ENCODE assay signal across 21 mouse cellular contexts in the genomic region with DNA sequence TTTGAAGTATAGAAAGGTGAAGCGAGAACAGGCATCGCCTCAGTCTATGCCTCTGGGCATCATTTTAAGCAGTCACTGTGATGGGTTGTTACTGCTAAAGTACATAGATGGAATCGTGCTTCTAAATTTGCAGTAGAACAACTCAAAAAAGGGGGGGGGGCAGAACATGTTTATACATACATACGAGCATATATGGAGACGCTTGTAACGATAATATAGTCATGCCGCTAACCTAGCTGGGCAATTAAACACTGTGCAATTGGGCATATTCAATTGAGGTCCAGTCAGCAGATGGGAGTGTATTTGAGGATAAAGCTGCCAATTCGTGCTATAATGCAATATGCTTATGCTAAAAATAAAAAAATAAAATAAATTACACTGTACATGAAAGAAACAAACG.
A peak's percentile ranks its signal among the peaks of the same experiment; 100 is the strongest.
DNase-seq lines count a peak whose midpoint lies in the region; ATAC-seq lines count a peak whose summit lies in the region.
"Had no signal": no experiment of that assay in that cellular context is flagged by ENCODE, and none has a peak within 500 bp of the region (broad histone marks: within the 10 kb centered on the region; RNA-seq: fewer than 3 reads in every experiment).

No protein-coding gene starts in this region.

- H3K27ac ChIP-seq in forebrain, embryonic 14.5 days (ENCODE audit: low read depth, low read length) = peak overlapping the region; percentile 41; the same call in 1 of the 2 replicates
- H3K27ac ChIP-seq in forebrain, embryonic 12.5 days = no peak overlapping the region
- peak overlapping the region; percentile 55; the same call in 1 of the 2 replicates for H3K27ac ChIP-seq in midbrain, embryonic 10.5 days (replicated peaks)
- no peak overlapping the region for H3K27ac ChIP-seq in midbrain, embryonic 11.5 days (ENCODE audit: low read depth, low read length)
- 0 out of 2 replicates have a peak overlapping the region, but pooled peaks have one; percentile 38 for H3K27ac ChIP-seq in hindbrain, embryonic 15.5 days (replicated peaks)
- peak overlapping the region; percentile 59 for H3K27ac ChIP-seq in midbrain, embryonic 16.5 days (ENCODE audit: low read length)
- H3K27ac ChIP-seq: macrophage; stomach, postnatal 0 days had no signal

- 86% methylated on average over 9 of the region's 9 CpGs for WGBS in forebrain, embryonic 14.5 days
- whole genome bisulfite sequencing in forebrain, embryonic 12.5 days = 85% methylated on average over 9 of the region's 9 CpGs
- WGBS in midbrain, embryonic 10.5 days = 93% methylated on average over 9 of the region's 9 CpGs
- 90% methylated on average over 9 of the region's 9 CpGs for WGBS in midbrain, embryonic 11.5 days
- 79% methylated on average over 9 of the region's 9 CpGs for WGBS in hindbrain, embryonic 15.5 days
- WGBS in midbrain, embryonic 16.5 days = 46% methylated on average over 9 of the region's 9 CpGs

- H3K36me3 ChIP-seq in forebrain, embryonic 14.5 days (ENCODE audit: control insufficient read depth, insufficient read depth, low read length) = no peaks in the 10 kb centered on the region
- no peaks in the 10 kb centered on the region for H3K36me3 ChIP-seq in forebrain, embryonic 12.5 days (replicated peaks)
- no peaks in the 10 kb centered on the region for H3K36me3 ChIP-seq in midbrain, embryonic 10.5 days
- no peaks in the 10 kb centered on the region for H3K36me3 ChIP-seq in midbrain, embryonic 11.5 days (ENCODE audit: control insufficient read depth, insufficient read depth, low read length)
- no peaks in the 10 kb centered on the region for H3K36me3 ChIP-seq in hindbrain, embryonic 15.5 days
- no peaks in the 10 kb centered on the region for H3K36me3 ChIP-seq in midbrain, embryonic 16.5 days (ENCODE audit: control insufficient read depth, insufficient read depth, low read length)
- H3K36me3 ChIP-seq: G1E had no signal

- peak; percentile 25; the same call in 1 of the 2 replicates for ATAC-seq in forebrain, embryonic 14.5 days
- no peak for ATAC-seq in forebrain, embryonic 12.5 days (ENCODE audit: low FRiP score)
- no peak for ATAC-seq in midbrain, embryonic 11.5 days (ENCODE audit: low FRiP score)
- ATAC-seq in hindbrain, embryonic 15.5 days (ENCODE audit: low FRiP score, low read depth) = no peak
- ATAC-seq in midbrain, embryonic 16.5 days = peak; percentile 20; the same call in 1 of the 2 replicates
- ATAC-seq: lung, postnatal 0 days had no signal

- intact Hi-C loops in gastrocnemius, postnatal 36 days (cut with DNase I) = no loop called here

- peak; percentile 16 for DNase-seq in forebrain, embryonic 14.5 days (ENCODE audit: low spot score)
- no peak for DNase-seq in midbrain, embryonic 10.5 days (ENCODE audit: low spot score)
- no peak for DNase-seq in midbrain, embryonic 11.5 days (ENCODE audit: low spot score, missing footprints)
- DNase-seq in adrenal gland, adult (ENCODE audit: inconsistent age in 2 of 2, low spot score in 1 of 2) = no peak
- no peak for DNase-seq in gastrocnemius, postnatal 36 days
- DNase-seq: adrenal gland, postnatal 10 days; cerebellum, adult 8-10 months; kidney, adult 2 months; kidney, postnatal 10 days; layer of hippocampus, postnatal 36 days; right cerebral cortex, postnatal 14 days; thymus, adult 2 months; thymus, postnatal 4 days had no signal

- no peak overlapping the region for H3K9ac ChIP-seq in forebrain, embryonic 14.5 days (ENCODE audit: low read length)
- no peak overlapping the region for H3K9ac ChIP-seq in forebrain, embryonic 12.5 days
- no peak overlapping the region for H3K9ac ChIP-seq in midbrain, embryonic 11.5 days (ENCODE audit: low read length)
- H3K9ac ChIP-seq in hindbrain, embryonic 15.5 days = no peak overlapping the region
- no peak overlapping the region for H3K9ac ChIP-seq in midbrain, embryonic 16.5 days (ENCODE audit: low read depth, low read length)

- peaks cover 5% of the 10 kb centered on the region; the same call in 1 of the 2 replicates for H3K4me1 ChIP-seq in forebrain, embryonic 14.5 days (ENCODE audit: control insufficient read depth, insufficient read depth, low read length)
- H3K4me1 ChIP-seq in forebrain, embryonic 12.5 days = peaks cover 8% of the 10 kb centered on the region
- H3K4me1 ChIP-seq in midbrain, embryonic 10.5 days = peaks cover 15% of the 10 kb centered on the region
- H3K4me1 ChIP-seq in midbrain, embryonic 11.5 days (ENCODE audit: control insufficient read depth, insufficient read depth, low read length) = peaks cover 8% of the 10 kb centered on the region
- H3K4me1 ChIP-seq in hindbrain, embryonic 15.5 days (replicated peaks) = no peaks in the 10 kb centered on the region
- peaks cover 10% of the 10 kb centered on the region for H3K4me1 ChIP-seq in midbrain, embryonic 16.5 days (ENCODE audit: control insufficient read depth, insufficient read depth, low read length)

- no peaks in the 10 kb centered on the region for H3K27me3 ChIP-seq in forebrain, embryonic 14.5 days (replicated peaks; ENCODE audit: control insufficient read depth, insufficient read depth, low read length)
- no peaks in the 10 kb centered on the region for H3K27me3 ChIP-seq in forebrain, embryonic 12.5 days
- no peaks in the 10 kb centered on the region for H3K27me3 ChIP-seq in midbrain, embryonic 10.5 days (ENCODE audit: low read depth, poor library complexity, severe bottlenecking)
- H3K27me3 ChIP-seq in midbrain, embryonic 11.5 days (ENCODE audit: control insufficient read depth, insufficient read depth, low read length) = no peaks in the 10 kb centered on the region
- H3K27me3 ChIP-seq in hindbrain, embryonic 15.5 days = no peaks in the 10 kb centered on the region
- H3K27me3 ChIP-seq in midbrain, embryonic 16.5 days (ENCODE audit: control insufficient read depth, insufficient read depth, low read depth, low read length) = no peaks in the 10 kb centered on the region
- H3K27me3 ChIP-seq: CH12.LX had no signal

- H3K9me3 ChIP-seq in forebrain, embryonic 14.5 days (replicated peaks; ENCODE audit: control insufficient read depth, low read length) = no peaks in the 10 kb centered on the region
- no peaks in the 10 kb centered on the region for H3K9me3 ChIP-seq in forebrain, embryonic 12.5 days
- no peaks in the 10 kb centered on the region for H3K9me3 ChIP-seq in midbrain, embryonic 10.5 days (replicated peaks)
- H3K9me3 ChIP-seq in midbrain, embryonic 11.5 days (ENCODE audit: control insufficient read depth, low read length) = no peaks in the 10 kb centered on the region
- H3K9me3 ChIP-seq in hindbrain, embryonic 15.5 days = no peaks in the 10 kb centered on the region
- no peaks in the 10 kb centered on the region for H3K9me3 ChIP-seq in midbrain, embryonic 16.5 days (replicated peaks; ENCODE audit: control insufficient read depth, low read length, poor library complexity, severe bottlenecking)

- no peak overlapping the region for H3K4me3 ChIP-seq in forebrain, embryonic 14.5 days (ENCODE audit: low read depth, low read length)
- H3K4me3 ChIP-seq in forebrain, embryonic 12.5 days (replicated peaks) = no peak overlapping the region
- no peak overlapping the region for H3K4me3 ChIP-seq in midbrain, embryonic 10.5 days
- no peak overlapping the region for H3K4me3 ChIP-seq in midbrain, embryonic 11.5 days (ENCODE audit: low read depth, low read length)
- no peak overlapping the region for H3K4me3 ChIP-seq in hindbrain, embryonic 15.5 days
- no peak overlapping the region for H3K4me3 ChIP-seq in midbrain, embryonic 16.5 days (ENCODE audit: low read depth, low read length)

- H3K4me2 ChIP-seq in forebrain, embryonic 14.5 days (ENCODE audit: low read length) = no peak overlapping the region
- no peak overlapping the region for H3K4me2 ChIP-seq in forebrain, embryonic 12.5 days
- H3K4me2 ChIP-seq in midbrain, embryonic 11.5 days = no peak overlapping the region
- no peak overlapping the region for H3K4me2 ChIP-seq in hindbrain, embryonic 15.5 days
- no peak overlapping the region for H3K4me2 ChIP-seq in midbrain, embryonic 16.5 days (ENCODE audit: low read length)

Comparison
In these comparisons a context has a peak if more than half of its experiments do, and no peak if none do; other contexts are left out.
1. ATAC-seq: peak in forebrain, embryonic 14.5 days (single experiment) and midbrain, embryonic 16.5 days (single experiment); none in forebrain, embryonic 12.5 days (single experiment), midbrain, embryonic 11.5 days (single experiment) and hindbrain, embryonic 15.5 days (single experiment).
2. H3K27ac ChIP-seq: peak in forebrain, embryonic 14.5 days (single experiment), midbrain, embryonic 10.5 days (single experiment), hindbrain, embryonic 15.5 days (single experiment) and midbrain, embryonic 16.5 days (single experiment); none in forebrain, embryonic 12.5 days (single experiment) and midbrain, embryonic 11.5 days (single experiment).